Mouse (Mus musculus) mesoderm, embryonic 11.5 days (tissue): ENCODE results near the gene Pjvk.
"Not testable (repeated sequence)": the region's sequence is repeated elsewhere in the genome, so short reads cannot be mapped to it uniquely, and the experiment has no call there.

Experiments
- DNase-seq: peaks from one replicate; pipeline ENCODE4 v3.0.0-alpha.2; 2012; ENCODE audit warnings: low read depth, low spot score

Pjvk gene

GRCm38 (mm10) chr2:76647883-76648570 is at the start of gene Pjvk, which contains the start of gene Prkra:
TSS of gene Pjvk (plus strand) at chr2:76648476.
TSS of gene Prkra (minus strand) at chr2:76648015.
- peak; percentile 98 for DNase-seq

GRCm38 (mm10) chr2:76599214-76599613 is 49.1 kb upstream of the Pjvk start:
- peak; percentile 2 for DNase-seq

GRCm38 (mm10) chr2:76602256-76602655 is 46.0 kb upstream of the Pjvk start:
- DNase-seq, result no peak

GRCm38 (mm10) chr2:76606704-76607103 is 41.6 kb upstream of the Pjvk start:
- DNase-seq, result no peak

- DNase-seq, result no peak
Observed at GRCm38 (mm10) chr2:76610326-76611104, 37.8 kb upstream of the Pjvk start.

GRCm38 (mm10) chr2:76611996-76612395 is 36.3 kb upstream of the Pjvk start:
- DNase-seq, result no peak

GRCm38 (mm10) chr2:76618078-76618477 is 30.2 kb upstream of the Pjvk start:
- peak; percentile 57 for DNase-seq

- DNase-seq, result no peak
Observed at GRCm38 (mm10) chr2:76620188-76620587, 28.1 kb upstream of the Pjvk start.

GRCm38 (mm10) chr2:76621724-76622123 is 26.6 kb upstream of the Pjvk start:
- DNase-seq, result no peak

GRCm38 (mm10) chr2:76622316-76622715 is 26.0 kb upstream of the Pjvk start:
- not testable (repeated sequence) for DNase-seq

GRCm38 (mm10) chr2:76630293-76630692 is 18.0 kb upstream of the Pjvk start:
- no peak for DNase-seq

- DNase-seq, result no peak
Observed at GRCm38 (mm10) chr2:76631600-76631999, 16.7 kb upstream of the Pjvk start.

- DNase-seq, result no peak
Observed at GRCm38 (mm10) chr2:76639637-76640036, 8.6 kb upstream of the Pjvk start.

- DNase-seq, result no peak
Observed at GRCm38 (mm10) chr2:76643801-76644200, 4.5 kb upstream of the Pjvk start.

GRCm38 (mm10) chr2:76647441-76647869 is 821 bp upstream of the Pjvk start:
- DNase-seq, result peak; percentile 71

- no peak for DNase-seq
Observed at GRCm38 (mm10) chr2:76648666-76649141, 428 bp downstream of the Pjvk start.

- DNase-seq, result no peak
Observed at GRCm38 (mm10) chr2:76653070-76653469, 4.8 kb downstream of the Pjvk start.

GRCm38 (mm10) chr2:76654646-76655045 is 6.4 kb downstream of the Pjvk start:
- no peak for DNase-seq

- no peak for DNase-seq
Observed at GRCm38 (mm10) chr2:76655444-76655843, 7.2 kb downstream of the Pjvk start.

- no peak for DNase-seq
Observed at GRCm38 (mm10) chr2:76655982-76656381, 7.7 kb downstream of the Pjvk start.

- DNase-seq, result no peak
Observed at GRCm38 (mm10) chr2:76658551-76658950, 10.3 kb downstream of the Pjvk start.

GRCm38 (mm10) chr2:76659419-76659818 is 11.1 kb downstream of the Pjvk start:
- DNase-seq, result no peak

- DNase-seq, result no peak
Observed at GRCm38 (mm10) chr2:76665531-76665930, 17.3 kb downstream of the Pjvk start.
